8 mouse cellular contexts compared by ENCODE assay signal in the genomic region with DNA sequence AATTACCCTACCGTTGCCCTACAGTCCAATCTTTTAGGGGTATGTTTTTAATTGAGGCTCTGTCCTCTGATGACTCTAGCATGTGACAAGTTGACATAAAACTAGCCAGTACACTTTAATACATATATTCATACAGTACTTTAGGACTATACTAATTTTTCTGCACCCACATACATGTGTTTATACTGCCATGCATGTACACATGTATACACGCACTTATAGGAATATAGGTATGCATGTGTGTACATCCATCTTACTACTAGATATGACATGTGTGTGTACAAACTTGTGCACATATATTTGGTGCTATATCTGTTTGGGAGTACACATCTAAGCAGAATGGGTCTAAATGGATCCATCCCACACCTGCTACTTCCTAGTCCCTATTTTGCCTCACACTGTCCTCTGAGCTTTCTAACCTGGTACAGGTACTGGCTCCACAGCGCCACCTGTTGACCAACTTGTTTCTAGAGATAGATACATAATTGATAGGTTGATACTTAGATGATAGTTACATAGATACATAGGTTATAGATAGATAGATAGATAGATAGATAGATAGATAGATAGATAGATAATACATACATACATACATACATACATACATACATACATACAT.
DNase-seq lines count a peak whose midpoint lies in the region; ATAC-seq and TF ChIP-seq lines count a peak whose summit lies in the region.

No protein-coding gene starts in this region.

- no peak for ATAC-seq in heart, embryonic 12.5 days (ENCODE audit: insufficient number of reproducible peaks, low FRiP score)
- ATAC-seq in embryonic facial prominence, embryonic 14.5 days (ENCODE audit: low read depth): no peak; the same call in 1 of the 2 replicates
- 0 out of 2 replicates have a peak, but pooled peaks have one; percentile 42 for ATAC-seq in midbrain, embryonic 15.5 days (replicated peaks)
- ATAC-seq in stomach, postnatal 0 days (ENCODE audit: low FRiP score, low TSS enrichment): 0 out of 2 replicates have a peak, but pooled peaks have one; percentile 24

- no peaks in the 10 kb centered on the region for H3K4me1 ChIP-seq in heart, embryonic 12.5 days (replicated peaks)
- H3K4me1 ChIP-seq in embryonic facial prominence, embryonic 14.5 days (ENCODE audit: control insufficient read depth, insufficient read depth, low read length): no peaks in the 10 kb centered on the region
- no peaks in the 10 kb centered on the region for H3K4me1 ChIP-seq in midbrain, embryonic 15.5 days
- no peaks in the 10 kb centered on the region for H3K4me1 ChIP-seq in stomach, postnatal 0 days (replicated peaks; ENCODE audit: control insufficient read depth, insufficient read depth)

- DNase-seq in heart, adult 18-20 months: peak; percentile 54 to 87
- peak; percentile 12 to 21 for DNase-seq in adrenal gland, postnatal 4 days (ENCODE audit: low spot score in 2 of 2)
- peak; percentile 53 for DNase-seq in embryonic facial prominence, embryonic 14.5 days (ENCODE audit: low spot score)
- DNase-seq in induced T-regulatory cell, adult 2 months (ENCODE audit: low read depth): peak; percentile 85
- peak; percentile 39 to 75 for DNase-seq in left cerebral cortex, adult 18-20 months (ENCODE audit: low spot score in 2 of 2)
- peak; percentile 74 for DNase-seq in stomach, postnatal 0 days (ENCODE audit: low spot score)

- TF ChIP-seq CTCF in stomach, postnatal 0 days (IDR thresholded peaks at IDR 0.05; ENCODE audit: low read depth): peak; percentile 78

- no peak for TF ChIP-seq EP300 in stomach, postnatal 0 days (optimal IDR thresholded peaks at IDR 0.05)

- H3K9me3 ChIP-seq in heart, embryonic 12.5 days (replicated peaks): no peaks in the 10 kb centered on the region
- no peaks in the 10 kb centered on the region for H3K9me3 ChIP-seq in embryonic facial prominence, embryonic 14.5 days (ENCODE audit: control insufficient read depth, low read length)
- H3K9me3 ChIP-seq in midbrain, embryonic 15.5 days: no peaks in the 10 kb centered on the region
- no peaks in the 10 kb centered on the region for H3K9me3 ChIP-seq in stomach, postnatal 0 days (ENCODE audit: control insufficient read depth, low read length)

- H3K4me2 ChIP-seq in heart, embryonic 12.5 days: no peak overlapping the region
- H3K4me2 ChIP-seq in embryonic facial prominence, embryonic 14.5 days (ENCODE audit: low read depth, low read length): no peak overlapping the region
- no peak overlapping the region for H3K4me2 ChIP-seq in midbrain, embryonic 15.5 days
- no peak overlapping the region for H3K4me2 ChIP-seq in stomach, postnatal 0 days (replicated peaks; ENCODE audit: low read depth)

- H3K27me3 ChIP-seq in heart, embryonic 12.5 days (replicated peaks): no peaks in the 10 kb centered on the region
- no peaks in the 10 kb centered on the region for H3K27me3 ChIP-seq in embryonic facial prominence, embryonic 14.5 days (replicated peaks; ENCODE audit: control insufficient read depth, insufficient read depth, low read length)
- no peaks in the 10 kb centered on the region for H3K27me3 ChIP-seq in midbrain, embryonic 15.5 days (replicated peaks)
- no peaks in the 10 kb centered on the region for H3K27me3 ChIP-seq in stomach, postnatal 0 days (ENCODE audit: control insufficient read depth, insufficient read depth, low read length)

- no peak overlapping the region for H3K4me3 ChIP-seq in heart, embryonic 12.5 days
- no peak overlapping the region for H3K4me3 ChIP-seq in embryonic facial prominence, embryonic 14.5 days (ENCODE audit: low read depth, low read length)
- no peak overlapping the region for H3K4me3 ChIP-seq in midbrain, embryonic 15.5 days
- no peak overlapping the region for H3K4me3 ChIP-seq in stomach, postnatal 0 days (ENCODE audit: low read depth, low read length)

- 57% methylated on average over 3 of the region's 3 CpGs for WGBS in heart, embryonic 12.5 days
- 55% methylated on average over 3 of the region's 3 CpGs for WGBS in embryonic facial prominence, embryonic 14.5 days
- 62% methylated on average over 3 of the region's 3 CpGs for WGBS in midbrain, embryonic 15.5 days
- 61% methylated on average over 3 of the region's 3 CpGs for WGBS in stomach, postnatal 0 days

- H3K36me3 ChIP-seq in heart, embryonic 12.5 days: no peaks in the 10 kb centered on the region
- no peaks in the 10 kb centered on the region for H3K36me3 ChIP-seq in embryonic facial prominence, embryonic 14.5 days (ENCODE audit: control insufficient read depth, insufficient read depth, low read length)
- no peaks in the 10 kb centered on the region for H3K36me3 ChIP-seq in midbrain, embryonic 15.5 days (replicated peaks)
- H3K36me3 ChIP-seq in stomach, postnatal 0 days (ENCODE audit: control insufficient read depth, insufficient read depth, low read length): no peaks in the 10 kb centered on the region

- no peak overlapping the region for H3K27ac ChIP-seq in heart, embryonic 12.5 days (ENCODE audit: poor library complexity, severe bottlenecking)
- H3K27ac ChIP-seq in embryonic facial prominence, embryonic 14.5 days (replicated peaks; ENCODE audit: low read depth, low read length): no peak overlapping the region
- no peak overlapping the region for H3K27ac ChIP-seq in midbrain, embryonic 15.5 days
- H3K27ac ChIP-seq in stomach, postnatal 0 days (replicated peaks): no peak overlapping the region

- no peak overlapping the region for H3K9ac ChIP-seq in heart, embryonic 12.5 days
- no peak overlapping the region for H3K9ac ChIP-seq in embryonic facial prominence, embryonic 14.5 days (ENCODE audit: low read depth, low read length)
- H3K9ac ChIP-seq in midbrain, embryonic 15.5 days: no peak overlapping the region
- H3K9ac ChIP-seq in stomach, postnatal 0 days (ENCODE audit: low read length): no peak overlapping the region

Comparison
In these comparisons a context has a peak if more than half of its experiments do, and no peak if none do; other contexts are left out.
1. DNase-seq: peak in every context shown above with its lines; median percentile 85 in induced T-regulatory cell, adult 2 months; 74 in stomach, postnatal 0 days; 70 in heart, adult 18-20 months; 57 in left cerebral cortex, adult 18-20 months; 53 in embryonic facial prominence, embryonic 14.5 days; 16 in adrenal gland, postnatal 4 days.
2. ATAC-seq: peak in midbrain, embryonic 15.5 days (single experiment) and stomach, postnatal 0 days (single experiment); none in heart, embryonic 12.5 days (single experiment) and embryonic facial prominence, embryonic 14.5 days (single experiment).